Mouse (Mus musculus): ENCODE measurements at regions not wholly inside any gene's neighbourhood (a gene's known extent, or its start where the extent isn't known, plus 50 kb on each side); places are given as distances from the start of the nearest gene placed in this dataset.

GRCm38 (mm10) chr1:7457895-7458294 lies 2650.2 kb downstream of the Gm37988 start:
- H3K36me3 ChIP-seq (replicated peaks in 1 of 2; ENCODE audit: control insufficient read depth in 1 of 2, insufficient read depth in 1 of 2, low read length in 1 of 2), result no peaks in the 10 kb centered on the region
- H3K79me2 ChIP-seq (replicated peaks; ENCODE audit: control insufficient read depth, extremely low read depth, insufficient read depth, poor library complexity, severe bottlenecking), result no peaks in the 10 kb centered on the region
- H3K4me2 ChIP-seq (ENCODE audit: insufficient read depth, low read depth, poor library complexity, severe bottlenecking), result no peak overlapping the region
- no peak overlapping the region for H3K9ac ChIP-seq (ENCODE audit: insufficient read depth, low read depth)
- H3K4me1 ChIP-seq (ENCODE audit: control insufficient read depth in 1 of 2, insufficient read depth in 2 of 2), result no peaks in the 10 kb centered on the region
- no peaks in the 10 kb centered on the region for H3K27me3 ChIP-seq (replicated peaks)
- dilution Hi-C loops (cut with MboI; ENCODE audit: extremely low pct_ligation_motif_present, extremely low pct_unique_long_range_greater_than_20kb, low sequenced_read_pairs) (no loop called here), in situ Hi-C loops (cut with MboI; ENCODE audit: low pct_ligation_motif_present, low pct_unique_long_range_greater_than_20kb, low sequenced_read_pairs) (no loop called here)
- no peak overlapping the region for H3K4me3 ChIP-seq (replicated peaks in 1 of 3; ENCODE audit: low read depth in 2 of 3, low read length in 2 of 3, poor library complexity in 1 of 3)
- no peak for TF ChIP-seq NRF1 (IDR thresholded peaks at IDR 0.05; ENCODE audit: low read depth, low read length)
- TF ChIP-seq RAD21 (IDR thresholded peaks at IDR 0.05; ENCODE audit: low read depth, low read length), result no peak
- no peak for TF ChIP-seq IRF4 (IDR thresholded peaks at IDR 0.05; ENCODE audit: low read depth, low read length)
- no peak for TF ChIP-seq USF2 (conservative IDR thresholded peaks at IDR 0.05; ENCODE audit: low read depth, low read length)
- no peak for TF ChIP-seq ZNF384 (IDR thresholded peaks at IDR 0.05; ENCODE audit: low read depth, low read length)
- no peak for TF ChIP-seq ZC3H11A (IDR thresholded peaks at IDR 0.05; ENCODE audit: low read depth, low read length)
- no peak overlapping the region for H3K27ac ChIP-seq (ENCODE audit: insufficient read depth, low read depth)
- no peak for DNase-seq (ENCODE audit: extremely low read depth)
- H3K9me3 ChIP-seq (replicated peaks; ENCODE audit: low read length), result no peaks in the 10 kb centered on the region

DNA sequence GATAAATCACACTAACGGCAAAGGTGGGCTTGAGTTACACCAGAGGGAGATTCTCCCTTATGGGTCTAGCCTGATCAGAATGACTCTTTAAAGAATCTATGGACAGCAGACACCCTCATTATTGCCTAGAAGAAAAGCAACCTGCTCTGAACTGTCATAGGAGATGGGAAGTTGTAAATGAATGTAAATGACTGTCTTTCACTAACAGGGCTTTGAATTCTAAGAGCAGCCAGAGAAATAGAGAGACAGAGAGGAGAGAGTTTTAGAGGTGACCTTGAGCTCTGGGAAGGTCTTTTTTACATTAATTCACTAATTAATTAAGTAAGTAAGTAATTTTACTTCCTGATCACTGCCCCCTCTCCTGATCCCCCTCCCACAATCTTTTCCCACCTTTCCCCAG lies 2686.4 kb downstream of the Gm37988 start:
- dilution Hi-C loops (cut with MboI; ENCODE audit: extremely low pct_ligation_motif_present, extremely low pct_unique_long_range_greater_than_20kb, low sequenced_read_pairs), result no loop called here
- no peak for TF ChIP-seq GABPA (IDR thresholded peaks at IDR 0.05; ENCODE audit: insufficient replicate concordance, low read depth, low read length)
- no peak for TF ChIP-seq ZMIZ1 (IDR thresholded peaks at IDR 0.05; ENCODE audit: low read depth, low read length)
- TF ChIP-seq USF2 (conservative IDR thresholded peaks at IDR 0.05; ENCODE audit: low read depth, low read length), result no peak
- no peak overlapping the region for H3K4me3 ChIP-seq (replicated peaks in 1 of 3; ENCODE audit: low read depth in 2 of 3, low read length in 2 of 3, poor library complexity in 1 of 3)
- in situ Hi-C loops (cut with MboI; ENCODE audit: low pct_ligation_motif_present, low pct_unique_long_range_greater_than_20kb, low sequenced_read_pairs), result no loop called here
- no peak overlapping the region for H3K27ac ChIP-seq (ENCODE audit: insufficient read depth, low read depth)
- no peak overlapping the region for H3K4me2 ChIP-seq (ENCODE audit: insufficient read depth, low read depth, poor library complexity, severe bottlenecking)
- DNase-seq (ENCODE audit: extremely low read depth), result no peak
- H3K9ac ChIP-seq (ENCODE audit: insufficient read depth, low read depth), result no peak overlapping the region
- no peaks in the 10 kb centered on the region for H3K79me2 ChIP-seq (replicated peaks; ENCODE audit: control insufficient read depth, extremely low read depth, insufficient read depth, poor library complexity, severe bottlenecking)
- no peaks in the 10 kb centered on the region for H3K4me1 ChIP-seq (ENCODE audit: control insufficient read depth in 1 of 2, insufficient read depth in 2 of 2)
- H3K27me3 ChIP-seq (replicated peaks), result no peaks in the 10 kb centered on the region
- no peaks in the 10 kb centered on the region for H3K9me3 ChIP-seq (replicated peaks; ENCODE audit: low read length)
- H3K36me3 ChIP-seq (replicated peaks in 1 of 2; ENCODE audit: control insufficient read depth in 1 of 2, insufficient read depth in 1 of 2, low read length in 1 of 2), result no peaks in the 10 kb centered on the region

- H3K79me2 ChIP-seq (replicated peaks; ENCODE audit: control insufficient read depth, extremely low read depth, insufficient read depth, poor library complexity, severe bottlenecking), result no peaks in the 10 kb centered on the region
Observed at GRCm38 (mm10) chr1:7499042-7499441, 2691.3 kb downstream of the Gm37988 start.

More at GRCm38 (mm10) chr1:7499042-7499441, 2691.3 kb downstream of the Gm37988 start:
- no peaks in the 10 kb centered on the region for H3K9me3 ChIP-seq (replicated peaks; ENCODE audit: low read length)
- no peak overlapping the region for H3K4me2 ChIP-seq (ENCODE audit: insufficient read depth, low read depth, poor library complexity, severe bottlenecking)
- TF ChIP-seq BHLHE40 (IDR thresholded peaks at IDR 0.05; ENCODE audit: low read depth, low read length) (no peak), EP300 (IDR thresholded peaks at IDR 0.05; ENCODE audit: low read length) (no peak), CHD1 (IDR thresholded peaks at IDR 0.05; ENCODE audit: low read depth, low read length) (no peak), ZC3H11A (IDR thresholded peaks at IDR 0.05; ENCODE audit: low read depth, low read length) (no peak), JUN (IDR thresholded peaks at IDR 0.05; ENCODE audit: insufficient read depth, low read depth, low read length) (no peak), RCOR1 (conservative IDR thresholded peaks at IDR 0.05; ENCODE audit: low read depth, low read length) (no peak), E2F4 (IDR thresholded peaks at IDR 0.05; ENCODE audit: insufficient replicate concordance, low read depth, low read length) (no peak), UBTF (IDR thresholded peaks at IDR 0.05; ENCODE audit: low read depth, low read length) (no peak), MEF2A (IDR thresholded peaks at IDR 0.05; ENCODE audit: borderline replicate concordance, low read depth, low read length) (no peak), MAX (IDR thresholded peaks at IDR 0.05; ENCODE audit: low read length) (no peak), USF2 (conservative IDR thresholded peaks at IDR 0.05; ENCODE audit: low read depth, low read length) (no peak), MXI1 (IDR thresholded peaks at IDR 0.05; ENCODE audit: low read depth, low read length) (no peak), RAD21 (IDR thresholded peaks at IDR 0.05; ENCODE audit: low read depth, low read length) (no peak), ELF1 (IDR thresholded peaks at IDR 0.05; ENCODE audit: low read depth, low read length) (no peak), ZMIZ1 (IDR thresholded peaks at IDR 0.05; ENCODE audit: low read depth, low read length) (no peak), CTCF (conservative IDR thresholded peaks at IDR 0.05 in 1 of 2, IDR thresholded peaks at IDR 0.05 in 1 of 2; ENCODE audit: low read depth in 2 of 2, low read length in 2 of 2) (no peak), ETS1 (conservative IDR thresholded peaks at IDR 0.05; ENCODE audit: low read depth, low read length) (no peak)
- no peaks in the 10 kb centered on the region for H3K4me1 ChIP-seq (ENCODE audit: control insufficient read depth in 1 of 2, insufficient read depth in 2 of 2)
- no peaks in the 10 kb centered on the region for H3K36me3 ChIP-seq (replicated peaks in 1 of 2; ENCODE audit: control insufficient read depth in 1 of 2, insufficient read depth in 1 of 2, low read length in 1 of 2)
- no peak overlapping the region for H3K9ac ChIP-seq (ENCODE audit: insufficient read depth, low read depth)
- DNase-seq (ENCODE audit: extremely low read depth), result no peak
- in situ Hi-C loops (cut with MboI; ENCODE audit: low pct_ligation_motif_present, low pct_unique_long_range_greater_than_20kb, low sequenced_read_pairs), result no loop called here
- no peak overlapping the region for H3K4me3 ChIP-seq (replicated peaks in 1 of 3; ENCODE audit: low read depth in 2 of 3, low read length in 2 of 3, poor library complexity in 1 of 3)
- dilution Hi-C loops (cut with MboI; ENCODE audit: extremely low pct_ligation_motif_present, extremely low pct_unique_long_range_greater_than_20kb, low sequenced_read_pairs), result no loop called here
- H3K27me3 ChIP-seq (replicated peaks), result no peaks in the 10 kb centered on the region
- no peak overlapping the region for H3K27ac ChIP-seq (ENCODE audit: insufficient read depth, low read depth)
